Mouse (Mus musculus) Patski (cell line): ENCODE results near the gene Mettl7a1. TPM values are rescaled to one million over a fixed set of nuclear protein-coding genes. Genes with fewer than 3 reads are reported as not detected.
A peak's percentile ranks its signal among the peaks of the same experiment; 100 is the strongest.
"Not testable (repeated sequence)": the region's sequence is repeated elsewhere in the genome, so short reads cannot be mapped to it uniquely, and the experiment has no call there.

Experiments used
- ATAC-seq: fragments of 100-300 bp; one replicate; pipeline ENCODE4 v1.8.0; 2021
- CTCF ChIA-PET: fragments of 350-600 bp; sonication (Branson Sonifier 250); formaldehyde crosslinking; loops from one replicate; lab custom pipeline; 2022; ENCODE audit warnings: inconsistent platforms; lab: Charles Lee
- POLR2A ChIA-PET: fragments of 350-600 bp; sonication (Branson Sonifier 250); formaldehyde crosslinking; loops from one replicate; lab custom pipeline; 2022; ENCODE audit warnings: antibody characterized with exemption, inconsistent platforms; lab: Charles Lee
- DNase-seq: peaks from one replicate; pipeline ENCODE4 v3.0.0-alpha.2; 2011; ENCODE audit warnings: low read depth, low spot score
- H3K27me3 ChIP-seq: fragments of 371-371 bp; one replicate; pipeline ENCODE4 v1.5.1; 2021
- CTCF ChIP-seq: fragments of 100-300 bp; IDR thresholded peaks from one replicate; pipeline ENCODE4 v1.5.1; 2021
- in situ Hi-C: fragments of 300-500 bp; cut with MboI; formaldehyde crosslinking; loops from 3 replicates; pipeline ENCODE4 v1.11.1; 2018; ENCODE audit warnings: low pct_unique_long_range_greater_than_20kb, mixed read lengths
- polyA plus RNA-seq: library from polyadenylated mRNA; unstranded; gene quantifications from one replicate; pipeline ENCODE4 v1.2.3, GENCODE M21; 2021

The Mettl7a1 gene
- polyA plus RNA-seq, 1 experiment from 2014 or later, result 567 TPM

- no peak for TF ChIP-seq CTCF
- CTCF ChIA-PET, result no interaction called here
- in situ Hi-C loops, result no loop called here
These were observed 6.1 kb upstream of the Mettl7a1 start for GRCm38 (mm10) chr15:100297856-100298255.

GRCm38 (mm10) chr15:100300499-100300898 lies 3.4 kb upstream of the Mettl7a1 start:
- no peaks in the 10 kb centered on the region for H3K27me3 ChIP-seq
- TF ChIP-seq CTCF, result no peak
- ATAC-seq, result no peak
- no peak for DNase-seq
- ChIA-PET CTCF (no interaction called here), POLR2A (interaction anchor here (0.6 kb wide), 1 partner anchor 328 kb away, joined by 4 read pairs; no protein-coding TSS in a partner anchor)
- in situ Hi-C loops, result loop anchor here (5.0 kb wide), 1 partner anchor 33 kb away; no protein-coding TSS in a partner anchor

More at GRCm38 (mm10) chr15:100297856-100298255, 6.1 kb upstream of the Mettl7a1 start:
- H3K27me3 ChIP-seq, result no peaks in the 10 kb centered on the region
- DNase-seq, result no peak
- POLR2A ChIA-PET, result no interaction called here
- ATAC-seq, result no peak

GRCm38 (mm10) chr15:100301556-100301955 lies 2.4 kb upstream of the Mettl7a1 start:
- TF ChIP-seq CTCF, result no peak
- ATAC-seq (no peak), DNase-seq (no peak)
- in situ Hi-C loops, result loop anchor here (5.0 kb wide), 1 partner anchor 34 kb away; no protein-coding TSS in a partner anchor
- ChIA-PET POLR2A (no interaction called here), CTCF (no interaction called here)
- H3K27me3 ChIP-seq, result no peaks in the 10 kb centered on the region

GRCm38 (mm10) chr15:100303428-100304018 lies 417 bp upstream of the Mettl7a1 start:
- ChIA-PET POLR2A (interaction anchor here (1.4 kb wide), 1 partner anchor 15 kb away, joined by 3 read pairs; no protein-coding TSS in a partner anchor), CTCF (interaction anchor here (0.9 to 1.8 kb wide), 2 partner anchors 8 to 38 kb away, joined by 3 to 4 read pairs; no protein-coding TSS in a partner anchor)
- in situ Hi-C loops, result loop anchor here (5.0 kb wide), 1 partner anchor 36 kb away; no protein-coding TSS in a partner anchor
- ATAC-seq (no peak), DNase-seq (no peak)
- TF ChIP-seq CTCF, result no peak
- H3K27me3 ChIP-seq, result no peaks in the 10 kb centered on the region

DNA sequence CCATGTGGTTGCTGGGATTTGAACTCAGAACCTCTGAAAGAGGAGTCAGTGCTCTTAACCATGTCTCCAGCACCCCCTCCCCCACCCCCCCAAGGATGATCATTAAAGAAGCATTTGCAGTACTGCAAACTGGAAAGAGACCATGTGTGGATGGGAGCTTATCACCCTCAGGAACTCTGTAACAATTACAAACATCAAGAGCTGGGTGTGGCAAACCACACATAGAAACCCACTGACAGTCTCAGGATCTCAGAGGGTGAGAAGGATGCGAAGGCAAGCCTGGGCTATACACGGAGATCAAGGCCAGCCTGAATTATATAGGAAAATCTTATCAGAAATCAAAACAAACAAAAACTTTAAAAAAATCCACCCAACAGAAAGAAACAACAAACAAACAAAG lies 2.3 kb downstream of the Mettl7a1 start:
- no peak for TF ChIP-seq CTCF
- ChIA-PET POLR2A (no interaction called here), CTCF (interaction anchor here (1.0 to 1.1 kb wide), 4 partner anchors 14 to 142 kb away, joined by 3 to 4 read pairs (median 3); no protein-coding TSS in a partner anchor)
- no peaks in the 10 kb centered on the region for H3K27me3 ChIP-seq
- in situ Hi-C loops, result no loop called here
- ATAC-seq, result no peak
- DNase-seq, result no peak

- in situ Hi-C loops, H3K27me3 ChIP-seq, ATAC-seq, DNase-seq: not testable (repeated sequence)
- POLR2A ChIA-PET, result interaction anchor here (1.0 to 1.7 kb wide), 2 partner anchors 42 to 67 kb away, joined by 4 read pairs; no protein-coding TSS in a partner anchor
- TF ChIP-seq CTCF, result peak; percentile 49
- CTCF ChIA-PET, result interaction anchor here (0.9 to 1.1 kb wide), 4 partner anchors 9 to 143 kb away, joined by 3 to 5 read pairs (median 3); partner anchors contain the start of gene Mettl7a3
These were observed 3.6 kb downstream of the Mettl7a1 start for GRCm38 (mm10) chr15:100307438-100308096.

- ATAC-seq, result no peak
- no peaks in the 10 kb centered on the region for H3K27me3 ChIP-seq
- POLR2A ChIA-PET, result interaction anchor here (1.1 kb wide), 1 partner anchor 47 kb away, joined by 3 read pairs; no protein-coding TSS in a partner anchor
- CTCF ChIA-PET, result interaction anchor here (0.9 to 1.1 kb wide), 2 partner anchors 44 to 58 kb away, joined by 3 read pairs; no protein-coding TSS in a partner anchor
- DNase-seq, result no peak
- no peak for TF ChIP-seq CTCF
- in situ Hi-C loops, result no loop called here
These were observed 8.4 kb downstream of the Mettl7a1 start for GRCm38 (mm10) chr15:100312346-100312745.

DNA sequence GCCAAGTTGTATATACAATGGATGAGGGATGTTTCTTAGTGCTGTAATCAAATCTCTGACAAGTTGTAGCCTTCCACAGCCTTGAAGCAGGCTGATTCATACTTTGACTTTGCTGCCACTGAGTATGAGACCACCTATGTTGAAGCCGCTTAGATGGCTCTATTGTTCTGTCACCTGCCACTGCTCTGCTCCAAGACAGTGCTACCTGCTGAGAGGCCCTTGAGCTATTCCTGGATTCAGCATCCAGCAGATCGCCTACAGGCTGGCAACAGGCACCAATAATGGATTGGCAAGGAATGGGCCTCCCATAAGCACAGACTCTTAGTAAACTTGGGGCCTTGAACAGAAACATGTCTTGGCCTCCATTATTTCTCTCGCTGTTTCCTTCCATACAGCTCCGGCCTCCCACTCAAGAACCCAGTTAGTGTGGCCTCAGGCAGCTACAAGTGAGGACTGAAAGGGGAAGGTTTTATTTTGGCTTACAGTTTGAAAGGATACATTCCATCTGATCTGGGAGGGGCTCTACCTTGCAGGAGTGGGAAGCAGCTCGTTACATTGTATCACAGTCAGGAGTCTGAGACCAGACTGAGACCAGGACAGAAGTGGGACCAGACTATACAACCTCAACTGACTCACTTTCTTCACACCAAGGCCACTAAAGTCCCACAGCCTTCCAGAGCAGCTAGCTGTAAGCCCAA lies 10.7 kb downstream of the Mettl7a1 start:
- in situ Hi-C loops, result no loop called here

DNA sequence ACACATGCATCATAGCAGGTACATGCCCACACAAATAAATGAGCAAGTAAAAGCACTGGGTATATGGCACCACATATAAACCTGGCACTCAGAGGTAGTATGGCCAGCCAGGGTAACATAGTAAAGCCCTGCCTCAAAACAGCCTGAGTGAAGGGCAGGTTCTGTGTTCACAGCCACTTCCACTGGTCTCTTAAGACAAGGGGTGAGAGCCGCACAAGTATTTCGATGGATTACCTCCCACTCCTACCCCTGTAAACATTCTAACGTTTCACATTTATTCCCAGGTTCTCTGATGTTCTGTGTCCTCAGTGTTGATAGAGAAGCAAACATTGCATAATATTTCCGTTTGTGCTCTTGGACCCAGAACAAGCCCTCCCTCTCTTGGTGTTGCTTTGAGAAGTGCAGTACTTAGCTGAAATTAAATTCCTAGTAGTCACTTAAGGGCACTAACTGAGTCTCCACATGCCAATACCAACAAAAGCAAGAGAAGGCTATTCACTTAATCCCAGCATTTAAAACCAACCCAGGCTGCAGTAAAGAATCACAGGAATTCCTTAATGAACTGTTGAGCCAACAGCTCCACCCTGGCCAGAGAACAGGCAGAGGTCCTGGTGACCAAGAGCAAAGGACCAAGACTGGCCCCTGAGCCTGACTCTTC lies 14.2 kb downstream of the Mettl7a1 start:
- ChIA-PET POLR2A (interaction anchor here (1.2 kb wide), 1 partner anchor 14 kb away, joined by 3 read pairs; the partner anchor contains the start of gene Mettl7a1), CTCF (interaction anchor here (0.7 to 1.2 kb wide), 2 partner anchors 18 to 87 kb away, joined by 3 read pairs; no protein-coding TSS in a partner anchor)

More for the DNA sequence above, 10.7 kb downstream of the Mettl7a1 start:
- no peak for DNase-seq
- no peak for ATAC-seq
- POLR2A ChIA-PET, result no interaction called here
- CTCF ChIA-PET, result no interaction called here
- H3K27me3 ChIP-seq, result no peaks in the 10 kb centered on the region
- no peak for TF ChIP-seq CTCF

More for the DNA sequence above, 14.2 kb downstream of the Mettl7a1 start:
- H3K27me3 ChIP-seq, in situ Hi-C loops, DNase-seq: not testable (repeated sequence)
- peak; percentile 44 for ATAC-seq
